In genomic region chr7:104465065-104465744, GRCm38 (mm10) we compare ENCODE assay signal across 9 mouse cellular contexts. TPM values are rescaled to one million over a fixed set of nuclear protein-coding genes. Genes with fewer than 3 reads are reported as not detected.
DNase-seq lines count a peak whose midpoint lies in the region; ATAC-seq and TF ChIP-seq lines count a peak whose summit lies in the region.
"Had no signal": no experiment of that assay in that cellular context is flagged by ENCODE, and none has a peak within 500 bp of the region (broad histone marks: within the 10 kb centered on the region; RNA-seq: fewer than 3 reads in every experiment).

Gene Trim30a, minus strand, starts transcription at chr7:104465193.

- peaks cover 3% of the 10 kb centered on the region for H3K4me1 ChIP-seq in spleen, adult 2 months (ENCODE audit: control insufficient read depth, insufficient read depth, insufficient read length)
- H3K4me1 ChIP-seq in brown adipose tissue, adult 24 weeks (ENCODE audit: control insufficient read depth, insufficient read depth, insufficient read length, low read length) = peaks cover 2% of the 10 kb centered on the region; the same call in 1 of the 2 replicates
- H3K4me1 ChIP-seq in kidney, embryonic 16.5 days (ENCODE audit: insufficient read depth, low read length) = no peaks in the 10 kb centered on the region
- H3K4me1 ChIP-seq in forebrain, embryonic 16.5 days (replicated peaks; ENCODE audit: control insufficient read depth, insufficient read depth, low read length) = no peaks in the 10 kb centered on the region

- H3K27me3 ChIP-seq in spleen, adult 2 months (ENCODE audit: control insufficient read depth, insufficient read depth, low read length) = no peaks in the 10 kb centered on the region
- H3K27me3 ChIP-seq in kidney, embryonic 16.5 days (ENCODE audit: insufficient read depth, low read length) = no peaks in the 10 kb centered on the region
- no peaks in the 10 kb centered on the region for H3K27me3 ChIP-seq in forebrain, embryonic 16.5 days (replicated peaks; ENCODE audit: control insufficient read depth, insufficient read depth, low read length)

- H3K27ac ChIP-seq in spleen, adult 2 months (ENCODE audit: insufficient read depth, low read length) = peak within 1 kb of the TSS; percentile 72
- peak within 1 kb of the TSS; percentile 93 for H3K27ac ChIP-seq in brown adipose tissue, adult 24 weeks (replicated peaks; ENCODE audit: low read depth, low read length)
- H3K27ac ChIP-seq in kidney, embryonic 16.5 days (ENCODE audit: low read length) = no peak within 1 kb of the TSS
- no peak within 1 kb of the TSS for H3K27ac ChIP-seq in forebrain, embryonic 16.5 days (ENCODE audit: low read length)

- H3K36me3 ChIP-seq in spleen, adult 2 months (ENCODE audit: control insufficient read depth, insufficient read depth, low read length) = no peaks in the 10 kb centered on the region; the same call in 1 of the 2 replicates
- H3K36me3 ChIP-seq in kidney, embryonic 16.5 days (ENCODE audit: insufficient read depth, low read length) = no peaks in the 10 kb centered on the region
- H3K36me3 ChIP-seq in forebrain, embryonic 16.5 days (ENCODE audit: control insufficient read depth, insufficient read depth) = no peaks in the 10 kb centered on the region

- H3K9ac ChIP-seq in kidney, embryonic 16.5 days (replicated peaks; ENCODE audit: low read length) = no peak within 1 kb of the TSS
- no peak within 1 kb of the TSS for H3K9ac ChIP-seq in forebrain, embryonic 16.5 days (replicated peaks; ENCODE audit: low read depth, low read length)

- WGBS in spleen, adult 2 months = 10% methylated on average over 3 of the region's 3 CpGs
- 63% methylated on average over 3 of the region's 3 CpGs for WGBS in kidney, embryonic 16.5 days
- WGBS in forebrain, embryonic 16.5 days = 76% methylated on average over 3 of the region's 3 CpGs

- ATAC-seq in kidney, embryonic 16.5 days (ENCODE audit: low FRiP score, low TSS enrichment) = peak; percentile 51; the same call in 1 of the 2 replicates
- ATAC-seq in monocyte, adult 5-6 weeks (replicated peaks; ENCODE audit: insufficient number of reproducible peaks, low FRiP score, low TSS enrichment, poor library complexity, severe bottlenecking) = peak; percentile 98
- ATAC-seq in forebrain, embryonic 16.5 days = no peak

- peak; percentile 41 to 61 for DNase-seq in spleen, adult 2 months (ENCODE audit: low read depth in 1 of 2, low spot score in 2 of 2)
- DNase-seq in spleen, postnatal 14 days (ENCODE audit: low spot score in 2 of 2) = no peak
- no peak for DNase-seq in layer of hippocampus, postnatal 14 days (ENCODE audit: low spot score in 2 of 2)
- DNase-seq in adrenal gland, adult 8-10 months = no peak

- H3K9me3 ChIP-seq in kidney, embryonic 16.5 days (ENCODE audit: low read length) = no peaks in the 10 kb centered on the region
- H3K9me3 ChIP-seq in forebrain, embryonic 16.5 days (ENCODE audit: control insufficient read depth, low read length) = no peaks in the 10 kb centered on the region

- no peak within 1 kb of the TSS for H3K4me2 ChIP-seq in kidney, embryonic 16.5 days (replicated peaks; ENCODE audit: low read depth, low read length)
- no peak within 1 kb of the TSS for H3K4me2 ChIP-seq in forebrain, embryonic 16.5 days (ENCODE audit: low read length)

- peak; percentile 18; the same call in 1 of the 2 replicates for TF ChIP-seq CTCF in spleen, adult 2 months (IDR thresholded peaks at IDR 0.05; ENCODE audit: extremely low read depth, insufficient read depth, insufficient read length, insufficient replicate concordance)

- peak within 1 kb of the TSS; percentile 62 for H3K4me3 ChIP-seq in spleen, adult 2 months (ENCODE audit: extremely low read depth, insufficient read depth, insufficient read length)
- H3K4me3 ChIP-seq in brown adipose tissue, adult 24 weeks (ENCODE audit: insufficient read depth, low read depth, low read length) = peak within 1 kb of the TSS; percentile 62
- no peak within 1 kb of the TSS for H3K4me3 ChIP-seq in kidney, embryonic 16.5 days (ENCODE audit: low read length)
- H3K4me3 ChIP-seq in forebrain, embryonic 16.5 days (replicated peaks; ENCODE audit: low read length) = no peak within 1 kb of the TSS
- H3K4me3 ChIP-seq: erythroblast, embryonic 14.5 days had no signal

- TF ChIP-seq POLR2A in spleen, adult 2 months (IDR thresholded peaks at IDR 0.05; ENCODE audit: low read depth, low read length) = no peak

RNA-seq across cellular contexts. Expression of gene Trim30a, which starts in this region (rescaled TPM):
- 8.1 and 8.8 TPM in 2 replicates for polyA plus RNA-seq in spleen, adult 2 months (2012; rRNA removed)
- 4.0 and 5.3 TPM in 2 replicates for polyA plus RNA-seq in brown adipose tissue, adult 24 weeks (2012; ENCODE audit: insufficient read depth, insufficient read length, missing spikeins)
- polyA plus RNA-seq in kidney, embryonic 16.5 days (2015; fragmentation: Nextera tagmentation; extraction: Ambion mirVana) = 1.2 and 1.5 TPM in 2 replicates
- 50.5 to 91.1 TPM (median 54.1 TPM) in 3 replicates for total RNA-seq in monocyte, adult 5-6 weeks (2017)
- polyA plus RNA-seq in forebrain, embryonic 16.5 days (2015; fragmentation: Nextera tagmentation; extraction: Ambion mirVana) = 0.42 and 0.70 TPM in 2 replicates
- under 1 TPM; 0.52 to 0.74 TPM for total RNA-seq in layer of hippocampus, postnatal 14 days (2021)
- 1 to 10 TPM; 5.7 to 9.1 (median 6.5) TPM for total RNA-seq in adrenal gland, adult 8-10 months (2022)
- polyA plus RNA-seq: erythroblast, embryonic 14.5 days had no signal

Comparison
In these comparisons a context has a peak if more than half of its experiments do, and no peak if none do; other contexts are left out.
1. DNase-seq: peak in spleen, adult 2 months (2 of 2); none in spleen, postnatal 14 days (0 of 2), layer of hippocampus, postnatal 14 days (0 of 2) and adrenal gland, adult 8-10 months (single experiment).
2. H3K27ac ChIP-seq: peak in spleen, adult 2 months (single experiment) and brown adipose tissue, adult 24 weeks (single experiment); none in kidney, embryonic 16.5 days (single experiment) and forebrain, embryonic 16.5 days (single experiment).
3. H3K4me3 ChIP-seq: peak in spleen, adult 2 months (single experiment) and brown adipose tissue, adult 24 weeks (single experiment); none in kidney, embryonic 16.5 days (single experiment) and forebrain, embryonic 16.5 days (single experiment).